Mouse (Mus musculus): Measurements from ENCODE around the gene Arl13b.

GRCm38 (mm10) chr16:62799426-62799825 lies 47.4 kb downstream of the Arl13b start:
- TF ChIP-seq GATA1 (IDR thresholded peaks at IDR 0.05; ENCODE audit: low read length) (no peak), TAL1 (IDR thresholded peaks at IDR 0.05; ENCODE audit: low read length) (no peak)
